Mouse (Mus musculus): ENCODE data around the gene Cyld.

DNA sequence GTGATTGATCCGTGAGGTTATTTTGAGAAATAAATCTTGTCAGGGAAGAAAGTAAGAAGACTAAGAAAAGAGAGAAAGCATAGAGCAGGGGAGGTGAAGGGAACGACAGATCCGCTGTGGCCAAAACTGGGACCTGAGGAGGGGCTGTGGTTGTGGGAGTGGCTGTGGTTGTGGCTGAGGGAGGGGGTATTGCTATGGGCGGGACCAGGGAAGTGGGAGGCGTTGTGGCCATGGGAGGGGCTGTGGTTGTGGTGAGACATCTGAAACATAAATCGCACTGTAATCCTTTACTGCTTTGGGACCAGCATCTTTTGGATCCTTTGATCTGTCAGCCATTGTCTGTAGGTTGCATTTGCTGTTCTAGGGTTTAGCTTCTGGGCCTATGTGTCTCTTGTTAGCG lies 74.4 kb downstream of the Cyld start:
- TF ChIP-seq CTCF (IDR thresholded peaks at IDR 0.05) (no peak), EP300 (IDR thresholded peaks at IDR 0.05) (no peak)
